Mouse (Mus musculus): ENCODE data around the gene Ntn1. TPM values are rescaled to one million over a fixed set of nuclear protein-coding genes. Genes with fewer than 3 reads are reported as not detected.

Gene Ntn1
- polyA plus RNA-seq, 1 experiment: 0.09 TPM

- H3K4me3 ChIP-seq (ENCODE audit: insufficient read depth, low read length): no peak overlapping the region
- no peaks in the 10 kb centered on the region for H3K4me1 ChIP-seq (ENCODE audit: control insufficient read depth, insufficient read depth, low read length)
- H3K27ac ChIP-seq (ENCODE audit: insufficient read depth, low read depth, low read length): no peak overlapping the region
- TF ChIP-seq POLR2A (IDR thresholded peaks at IDR 0.05; ENCODE audit: borderline replicate concordance, low read depth, low read length): no peak
- TF ChIP-seq CTCF (IDR thresholded peaks at IDR 0.05; ENCODE audit: low read depth, low read length): no peak
Observed at GRCm38 (mm10) chr11:68201811-68202459, 198.7 kb downstream of the Ntn1 start.

DNA sequence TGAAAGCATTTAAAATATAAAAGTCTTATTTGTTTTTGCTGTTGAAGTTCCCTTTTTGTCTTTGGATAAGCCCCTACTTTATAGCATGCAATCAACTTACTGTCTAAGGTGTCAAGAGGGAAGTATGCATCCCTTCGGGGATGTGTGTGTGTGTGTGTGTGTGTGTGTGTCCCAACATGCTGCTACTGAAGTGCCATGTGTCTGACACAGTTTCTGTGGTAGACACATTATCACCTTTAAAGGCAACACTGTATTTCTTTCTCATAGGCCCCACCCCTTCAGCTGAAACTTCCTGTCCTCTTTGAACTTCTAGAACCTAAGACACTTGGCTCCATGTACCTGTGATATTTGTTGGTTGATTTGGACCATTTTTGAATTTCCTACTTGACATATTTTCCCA, 199.6 kb downstream of the Ntn1 start:
- H3K4me1 ChIP-seq (ENCODE audit: control insufficient read depth, insufficient read depth, low read length): peaks cover 9% of the 10 kb centered on the region
- no peak overlapping the region for H3K27ac ChIP-seq (ENCODE audit: insufficient read depth, low read depth, low read length)

DNA sequence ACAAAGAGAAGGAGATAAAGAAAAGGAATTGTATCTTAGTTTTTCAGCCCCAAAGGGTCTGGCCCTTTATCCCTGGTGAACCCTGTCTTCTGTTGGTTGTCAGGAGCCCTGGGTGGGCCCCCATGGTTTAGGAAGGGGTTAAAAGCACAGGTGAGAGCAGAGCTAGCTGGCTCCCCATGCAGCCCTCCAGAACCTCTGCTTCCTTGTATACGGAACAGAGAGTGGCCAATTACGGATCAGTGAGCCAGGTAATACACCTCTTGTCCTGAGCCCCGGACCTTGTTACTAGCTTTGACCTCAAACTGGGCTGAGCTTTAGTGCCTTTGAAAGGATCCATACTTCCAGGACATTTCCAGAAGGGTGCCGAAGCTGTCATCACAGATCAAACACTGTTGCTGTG, 200.1 kb downstream of the Ntn1 start:
- H3K27ac ChIP-seq (ENCODE audit: insufficient read depth, low read depth, low read length): no peak overlapping the region
- peaks cover 14% of the 10 kb centered on the region for H3K4me1 ChIP-seq (ENCODE audit: control insufficient read depth, insufficient read depth, low read length)
- no peak overlapping the region for H3K4me3 ChIP-seq (ENCODE audit: insufficient read depth, low read length)
- TF ChIP-seq POLR2A (IDR thresholded peaks at IDR 0.05; ENCODE audit: borderline replicate concordance, low read depth, low read length) (no peak), CTCF (IDR thresholded peaks at IDR 0.05; ENCODE audit: low read depth, low read length) (no peak)

More for the DNA sequence above, 199.6 kb downstream of the Ntn1 start:
- H3K4me3 ChIP-seq (ENCODE audit: insufficient read depth, low read length): no peak overlapping the region
- no peak for TF ChIP-seq CTCF (IDR thresholded peaks at IDR 0.05; ENCODE audit: low read depth, low read length)
- TF ChIP-seq POLR2A (IDR thresholded peaks at IDR 0.05; ENCODE audit: borderline replicate concordance, low read depth, low read length): no peak

- TF ChIP-seq POLR2A (IDR thresholded peaks at IDR 0.05; ENCODE audit: borderline replicate concordance, low read depth, low read length): no peak
- no peak for TF ChIP-seq CTCF (IDR thresholded peaks at IDR 0.05; ENCODE audit: low read depth, low read length)
- Histone ChIP-seq H3K4me1 (ENCODE audit: control insufficient read depth, insufficient read depth, low read length) (peaks cover 20% of the 10 kb centered on the region), H3K4me3 (ENCODE audit: insufficient read depth, low read length) (no peak overlapping the region), H3K27ac (ENCODE audit: insufficient read depth, low read depth, low read length) (no peak overlapping the region)
Observed at GRCm38 (mm10) chr11:68199801-68200423, 200.7 kb downstream of the Ntn1 start.

DNA sequence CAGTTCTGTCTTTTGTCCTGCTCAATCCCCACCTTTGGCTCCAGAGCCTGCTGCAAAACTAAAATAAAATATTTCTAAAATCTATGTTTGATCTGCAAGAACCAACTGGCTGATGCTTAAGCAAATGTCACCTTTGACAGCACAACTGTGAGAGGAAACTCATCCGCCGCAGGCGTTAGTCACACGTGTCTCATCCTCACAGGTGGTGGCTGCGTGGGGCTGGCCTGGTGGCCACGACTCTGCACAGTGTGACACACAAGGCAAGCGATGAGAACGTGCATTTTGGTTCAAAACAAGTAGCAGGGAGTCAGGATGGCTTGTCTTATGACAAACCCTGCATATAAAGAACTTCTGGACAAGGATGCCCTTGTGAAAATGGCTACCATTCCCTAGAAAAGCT, 201.5 kb downstream of the Ntn1 start:
- peaks cover 24% of the 10 kb centered on the region for H3K4me1 ChIP-seq (ENCODE audit: control insufficient read depth, insufficient read depth, low read length)
- TF ChIP-seq CTCF (IDR thresholded peaks at IDR 0.05; ENCODE audit: low read depth, low read length): no peak
- no peak for TF ChIP-seq POLR2A (IDR thresholded peaks at IDR 0.05; ENCODE audit: borderline replicate concordance, low read depth, low read length)
- no peak overlapping the region for H3K27ac ChIP-seq (ENCODE audit: insufficient read depth, low read depth, low read length)

GRCm38 (mm10) chr11:68198696-68199095, 201.9 kb downstream of the Ntn1 start:
- Histone ChIP-seq H3K4me1 (ENCODE audit: control insufficient read depth, insufficient read depth, low read length) (peaks cover 24% of the 10 kb centered on the region), H3K4me3 (ENCODE audit: insufficient read depth, low read length) (no peak overlapping the region), H3K27ac (ENCODE audit: insufficient read depth, low read depth, low read length) (no peak overlapping the region)
- TF ChIP-seq POLR2A (IDR thresholded peaks at IDR 0.05; ENCODE audit: borderline replicate concordance, low read depth, low read length) (no peak), CTCF (IDR thresholded peaks at IDR 0.05; ENCODE audit: low read depth, low read length) (no peak)

More for the DNA sequence above, 201.5 kb downstream of the Ntn1 start:
- no peak overlapping the region for H3K4me3 ChIP-seq (ENCODE audit: insufficient read depth, low read length)

GRCm38 (mm10) chr11:68197471-68197870, 203.2 kb downstream of the Ntn1 start:
- Histone ChIP-seq H3K27ac (ENCODE audit: insufficient read depth, low read depth, low read length) (no peak overlapping the region), H3K4me3 (ENCODE audit: insufficient read depth, low read length) (no peak overlapping the region), H3K4me1 (ENCODE audit: control insufficient read depth, insufficient read depth, low read length) (peaks cover 24% of the 10 kb centered on the region)
- TF ChIP-seq POLR2A (IDR thresholded peaks at IDR 0.05; ENCODE audit: borderline replicate concordance, low read depth, low read length) (no peak), CTCF (IDR thresholded peaks at IDR 0.05; ENCODE audit: low read depth, low read length) (no peak)

DNA sequence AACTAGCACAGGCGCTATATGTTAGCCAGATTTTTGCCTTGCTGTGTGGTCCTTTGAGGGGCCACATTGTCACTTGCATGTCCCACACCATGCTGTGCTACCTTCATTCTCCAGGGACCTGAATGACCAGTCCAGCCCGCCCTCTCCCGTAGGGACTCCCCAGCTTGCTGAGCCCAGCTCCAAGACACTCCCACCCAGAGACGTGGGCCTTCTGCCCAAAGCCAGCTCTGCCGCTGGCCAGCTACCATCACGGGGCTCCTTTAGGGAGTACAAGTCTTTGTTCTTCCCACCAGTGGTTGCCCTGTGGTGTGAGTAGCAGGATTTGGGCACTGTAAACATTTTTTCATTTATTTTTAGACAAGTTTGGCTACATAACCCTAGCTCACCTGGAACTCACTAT, 204.1 kb downstream of the Ntn1 start:
- H3K4me1 ChIP-seq (ENCODE audit: control insufficient read depth, insufficient read depth, low read length): peaks cover 24% of the 10 kb centered on the region
- no peak overlapping the region for H3K4me3 ChIP-seq (ENCODE audit: insufficient read depth, low read length)
- TF ChIP-seq POLR2A (IDR thresholded peaks at IDR 0.05; ENCODE audit: borderline replicate concordance, low read depth, low read length) (no peak), CTCF (IDR thresholded peaks at IDR 0.05; ENCODE audit: low read depth, low read length) (no peak)
- no peak overlapping the region for H3K27ac ChIP-seq (ENCODE audit: insufficient read depth, low read depth, low read length)

- Histone ChIP-seq H3K4me3 (ENCODE audit: insufficient read depth, low read length) (no peak overlapping the region), H3K4me1 (ENCODE audit: control insufficient read depth, insufficient read depth, low read length) (peaks cover 24% of the 10 kb centered on the region), H3K27ac (ENCODE audit: insufficient read depth, low read depth, low read length) (no peak overlapping the region)
- TF ChIP-seq CTCF (IDR thresholded peaks at IDR 0.05; ENCODE audit: low read depth, low read length) (no peak), POLR2A (IDR thresholded peaks at IDR 0.05; ENCODE audit: borderline replicate concordance, low read depth, low read length) (no peak)
Observed at GRCm38 (mm10) chr11:68195693-68196176, 204.9 kb downstream of the Ntn1 start.

DNA sequence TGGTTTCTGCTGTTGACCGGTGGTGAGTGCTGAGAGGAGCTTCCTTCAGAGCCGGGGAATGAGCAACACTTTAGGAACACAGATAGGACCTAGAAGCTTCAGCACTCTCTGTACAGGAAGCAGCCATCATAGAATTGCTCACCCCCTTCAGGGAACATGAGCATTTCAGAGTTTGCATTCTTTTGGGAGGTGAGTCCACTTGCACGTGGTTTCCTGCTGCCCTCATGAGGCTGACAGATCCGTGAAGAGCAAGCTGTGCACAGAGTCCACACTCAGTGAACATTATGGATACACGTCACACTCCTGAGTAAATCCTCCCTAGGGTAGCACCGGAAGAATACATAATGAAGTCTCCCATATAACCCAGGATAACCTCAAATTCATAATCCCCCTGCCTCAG, 205.5 kb downstream of the Ntn1 start:
- no peak for TF ChIP-seq POLR2A (IDR thresholded peaks at IDR 0.05; ENCODE audit: borderline replicate concordance, low read depth, low read length)
- TF ChIP-seq CTCF (IDR thresholded peaks at IDR 0.05; ENCODE audit: low read depth, low read length): no peak
- Histone ChIP-seq H3K4me3 (ENCODE audit: insufficient read depth, low read length) (no peak overlapping the region), H3K27ac (ENCODE audit: insufficient read depth, low read depth, low read length) (no peak overlapping the region), H3K4me1 (ENCODE audit: control insufficient read depth, insufficient read depth, low read length) (peaks cover 24% of the 10 kb centered on the region)

All from bone marrow macrophage, adult 2 months (primary cell).